Mouse (Mus musculus) cerebellum, adult 9-10 months (tissue): ENCODE data around the gene Phykpl.
"Not testable (repeated sequence)": the region's sequence is repeated elsewhere in the genome, so short reads cannot be mapped to it uniquely, and the experiment has no call there.

Source experiments
- DNase-seq: peaks from one replicate; pipeline ENCODE4 v3.0.0; 2022

Gene Phykpl

DNA sequence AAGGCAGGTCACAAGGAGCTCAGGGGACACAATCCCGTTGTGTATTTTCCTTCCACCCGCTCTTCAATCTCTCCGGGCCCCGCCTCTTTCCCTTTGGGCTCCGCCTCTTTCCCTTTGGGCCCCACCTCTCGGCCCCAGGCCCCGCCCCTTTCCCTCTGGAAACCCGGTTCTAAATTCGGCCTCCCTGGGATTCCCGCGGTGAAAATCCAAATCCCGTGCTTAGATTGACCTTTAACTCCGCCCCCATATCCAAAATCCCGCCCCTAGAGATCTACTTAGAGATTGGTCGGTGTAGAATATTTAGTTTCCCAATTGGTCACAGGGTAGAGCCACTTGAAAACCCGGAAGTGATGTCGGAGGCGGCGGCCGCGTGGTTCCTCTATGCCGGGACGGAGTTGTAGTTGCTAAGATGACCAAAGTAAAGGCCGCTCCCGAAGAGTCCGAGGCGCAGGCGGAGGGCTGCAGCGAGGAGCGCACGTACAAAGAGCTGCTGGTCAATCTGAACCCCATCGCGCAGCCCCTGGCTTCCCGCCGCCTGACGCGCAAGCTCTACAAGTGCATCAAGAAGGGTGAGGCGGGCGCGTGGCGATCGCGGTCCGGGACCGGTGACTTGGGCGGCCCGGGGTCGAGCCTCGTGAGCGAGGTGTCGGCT lies 35.0 kb downstream of the Phykpl start, which contains the start of gene Nhp2:
Gene Nhp2, plus strand, starts transcription at position 327 of the 652 bp plus-strand sequence.
- peak; percentile 98 for DNase-seq

DNA sequence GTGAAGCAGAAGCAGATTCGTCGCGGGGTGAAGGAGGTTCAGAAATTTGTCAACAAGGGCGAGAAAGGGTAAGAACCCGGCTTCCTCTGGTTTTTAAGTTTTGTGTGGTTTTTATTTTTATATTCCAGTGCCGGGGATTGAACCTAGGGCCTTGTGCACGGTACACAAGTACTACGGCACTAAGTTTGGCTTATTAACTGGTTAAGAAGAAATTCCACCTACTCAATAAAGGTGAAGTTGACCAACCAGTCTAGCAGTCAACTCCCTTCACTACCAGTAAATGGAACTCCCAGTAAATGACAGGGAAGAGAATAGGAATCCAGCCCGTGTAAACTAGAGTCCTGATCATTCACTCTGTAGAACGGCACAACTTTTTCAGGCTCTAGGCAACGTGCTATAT lies 35.5 kb downstream of the Phykpl start:
- DNase-seq, result no peak

DNA sequence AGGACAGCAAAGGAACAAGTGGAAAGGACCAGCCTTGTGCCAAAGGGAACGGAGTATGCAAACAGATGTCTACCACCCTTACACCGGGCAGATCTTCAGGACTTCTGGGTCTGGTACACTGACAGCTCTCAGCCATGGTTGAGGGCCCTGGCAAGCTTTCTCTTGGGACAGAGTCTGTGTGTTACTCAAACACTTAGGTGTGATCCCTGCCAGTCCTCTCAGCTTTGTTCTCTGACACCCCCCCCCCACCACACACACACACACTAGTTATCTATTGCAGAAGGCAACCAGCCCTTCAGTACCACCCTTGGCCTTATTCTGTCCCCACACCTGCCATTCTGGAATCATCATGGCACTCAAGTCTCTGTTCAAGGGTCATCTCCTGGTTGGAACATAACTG lies 37.2 kb downstream of the Phykpl start:
- no peak for DNase-seq

DNA sequence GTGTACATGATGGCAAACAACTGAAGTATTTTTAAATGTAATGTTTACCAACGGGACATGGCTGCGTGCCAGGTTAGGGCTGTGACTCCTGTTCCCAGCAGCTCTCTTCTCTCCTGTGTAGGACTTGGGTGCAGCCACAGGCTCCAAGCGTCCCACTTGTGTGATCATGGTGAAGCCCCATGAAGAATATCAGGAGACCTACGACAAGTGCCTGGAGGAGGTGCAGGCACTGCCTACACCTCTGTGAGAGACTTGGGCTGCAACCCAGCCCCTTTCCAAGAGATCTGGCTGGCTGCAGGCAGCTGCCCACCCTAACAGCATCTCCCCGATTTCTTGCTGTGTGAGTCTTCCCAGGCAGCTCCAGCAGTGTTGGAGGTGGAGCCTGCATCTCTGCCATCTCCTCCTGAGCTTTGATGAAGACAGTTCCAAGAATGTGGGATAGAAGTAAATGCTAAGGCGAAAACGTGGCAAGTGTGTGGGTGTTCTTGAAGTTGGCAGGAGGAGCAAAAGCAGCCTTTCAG lies 38.5 kb downstream of the Phykpl start:
- no peak for DNase-seq

DNA sequence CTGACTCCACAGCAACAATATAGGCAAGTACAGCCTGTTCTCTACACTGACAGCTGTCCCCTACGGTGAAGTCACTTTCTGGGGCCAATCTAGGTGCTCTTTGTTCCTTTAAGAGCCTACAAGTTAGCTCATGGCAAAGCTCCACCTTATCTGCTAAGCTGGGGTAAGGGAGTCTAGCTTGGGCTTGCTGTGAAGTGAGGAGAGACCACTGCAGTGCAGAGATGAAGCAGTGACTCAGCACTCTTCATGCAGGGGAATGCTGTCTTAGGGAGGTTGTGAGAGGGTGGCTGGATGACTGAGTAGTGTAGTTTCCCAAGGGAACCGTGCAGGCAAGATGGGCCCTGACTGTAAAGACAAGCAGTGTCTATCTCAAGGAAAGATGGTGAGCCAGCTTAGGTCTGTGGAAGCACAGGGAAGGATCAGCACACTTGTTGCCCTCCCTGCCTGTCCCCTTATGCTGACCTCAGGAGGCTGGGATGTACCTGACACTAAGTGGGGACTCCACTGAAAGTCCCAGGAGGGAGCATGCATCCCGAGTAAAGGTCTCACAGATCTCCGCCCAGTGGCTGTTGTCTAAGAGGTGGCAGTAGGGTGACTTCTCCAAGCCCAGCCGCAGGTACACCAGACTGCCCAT lies 40.7 kb downstream of the Phykpl start:
- no peak for DNase-seq

DNA sequence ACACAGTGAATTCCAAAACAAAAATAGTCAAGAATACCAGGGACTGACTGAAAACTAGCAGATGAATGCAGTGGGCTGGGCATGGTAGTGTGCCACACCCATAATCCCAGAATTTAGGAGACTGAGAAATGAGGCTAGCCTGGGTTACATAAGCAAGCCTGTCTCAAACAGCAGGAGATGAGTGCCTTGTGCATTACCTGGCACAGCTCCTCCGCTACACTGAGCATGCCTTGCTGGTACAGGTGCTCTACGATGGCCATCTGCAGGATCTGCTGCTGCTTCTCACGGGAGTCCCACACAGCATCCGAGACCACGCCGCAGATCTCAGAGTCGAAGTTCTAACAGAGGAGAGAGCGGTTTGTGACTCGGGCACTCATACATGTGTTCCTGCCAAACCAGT lies 42.9 kb downstream of the Phykpl start:
- peak; percentile 68 for DNase-seq

DNA sequence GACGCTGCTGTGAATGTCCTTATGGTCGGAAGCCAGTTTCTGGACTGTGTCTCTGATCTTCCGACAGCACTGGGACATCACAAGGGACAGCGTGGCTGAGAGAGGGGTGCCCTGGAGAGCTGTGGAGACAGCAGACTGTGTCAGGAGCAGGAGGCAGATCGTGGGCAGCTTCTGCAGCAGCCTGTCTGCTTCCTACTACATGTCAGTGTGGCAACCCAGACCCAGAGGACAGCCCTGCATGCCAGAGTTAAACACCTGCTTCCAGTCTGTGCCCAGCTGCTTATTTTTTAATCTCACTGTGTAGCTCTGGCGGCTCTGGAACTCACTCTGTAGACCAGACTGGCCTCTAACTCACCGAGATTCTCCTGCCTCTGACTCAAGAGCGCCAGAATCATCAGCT lies 43.4 kb downstream of the Phykpl start:
- DNase-seq, result no peak

DNA sequence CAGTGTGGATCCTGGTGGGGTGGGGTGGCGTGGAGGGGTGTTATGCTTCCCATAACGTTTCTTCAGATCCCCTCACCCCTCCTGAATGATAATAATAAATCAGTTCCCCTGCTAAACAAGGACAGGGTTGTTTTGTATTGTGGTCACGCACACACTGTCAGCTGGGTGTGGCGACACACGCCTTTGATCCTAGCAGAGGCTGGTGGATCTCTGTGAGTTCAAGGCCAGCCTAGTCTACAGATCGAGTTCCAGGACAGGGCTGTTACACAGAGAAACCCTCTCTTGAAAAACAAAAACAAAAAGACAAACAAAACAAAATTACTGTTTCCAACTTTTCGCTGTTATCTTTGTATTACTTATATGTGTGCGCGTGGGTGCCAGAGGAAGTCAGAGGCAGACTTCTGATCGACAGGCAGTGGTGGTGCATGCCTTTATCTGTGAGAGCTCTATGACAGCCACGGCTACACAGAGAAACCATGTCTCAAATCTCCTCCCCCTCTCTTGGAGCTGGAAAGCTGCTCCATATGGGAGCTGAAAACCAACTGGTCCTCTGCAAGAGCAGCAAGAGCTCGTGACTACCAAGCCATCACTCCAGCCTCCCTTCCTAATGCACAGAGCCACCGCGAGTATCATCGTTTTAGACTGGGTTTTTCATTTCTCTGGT lies 45.2 kb downstream of the Phykpl start:
- no peak for DNase-seq

DNA sequence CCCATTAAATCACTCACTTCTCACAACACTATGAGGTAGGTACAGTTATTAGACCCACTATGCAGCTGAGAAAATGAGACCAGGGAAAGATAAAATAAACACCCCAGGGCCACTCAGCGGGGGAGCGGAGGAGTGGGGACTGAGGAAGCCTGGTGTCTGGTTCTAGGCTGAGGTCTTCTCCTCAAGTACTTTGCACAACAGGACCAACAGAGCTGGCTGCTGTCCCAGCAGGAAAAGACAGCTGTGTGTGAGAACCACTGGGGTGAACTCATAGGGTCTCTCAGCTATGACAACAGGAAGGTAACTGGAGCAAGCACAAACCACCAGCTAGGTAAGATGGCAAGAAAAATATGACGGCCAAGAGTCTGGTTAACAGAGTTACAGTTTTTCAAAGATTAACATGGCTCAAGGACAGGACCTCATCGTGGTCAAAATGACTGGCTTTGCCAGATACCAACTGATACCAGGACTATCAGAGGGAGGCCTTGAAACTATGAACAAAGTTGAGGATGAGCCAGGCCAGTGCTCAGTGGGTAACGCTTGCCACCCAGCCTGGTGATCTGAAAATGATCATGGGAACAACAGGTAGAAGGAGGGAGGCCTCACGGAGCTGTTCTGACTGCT lies 47.7 kb downstream of the Phykpl start:
- no peak for DNase-seq

DNA sequence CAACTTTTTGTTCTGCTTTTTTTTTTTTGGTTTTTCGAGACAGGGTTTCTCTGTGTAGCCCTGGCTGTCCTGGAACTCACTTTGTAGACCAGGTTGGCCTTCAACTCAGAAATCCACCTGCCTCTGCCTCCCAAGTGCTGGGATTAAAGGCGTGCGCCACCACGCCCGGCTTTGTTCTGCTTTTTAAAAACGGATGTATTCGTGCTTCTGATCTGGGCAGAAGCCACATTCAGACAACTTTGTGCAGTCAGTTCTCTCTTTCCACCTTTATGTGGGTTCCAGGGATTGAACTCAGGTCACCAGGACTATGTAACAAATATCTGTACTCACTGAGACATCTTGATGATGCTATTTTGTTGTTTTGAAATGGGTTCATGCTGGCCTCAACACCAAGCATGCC lies 48.6 kb downstream of the Phykpl start:
- not testable (repeated sequence) for DNase-seq

DNA sequence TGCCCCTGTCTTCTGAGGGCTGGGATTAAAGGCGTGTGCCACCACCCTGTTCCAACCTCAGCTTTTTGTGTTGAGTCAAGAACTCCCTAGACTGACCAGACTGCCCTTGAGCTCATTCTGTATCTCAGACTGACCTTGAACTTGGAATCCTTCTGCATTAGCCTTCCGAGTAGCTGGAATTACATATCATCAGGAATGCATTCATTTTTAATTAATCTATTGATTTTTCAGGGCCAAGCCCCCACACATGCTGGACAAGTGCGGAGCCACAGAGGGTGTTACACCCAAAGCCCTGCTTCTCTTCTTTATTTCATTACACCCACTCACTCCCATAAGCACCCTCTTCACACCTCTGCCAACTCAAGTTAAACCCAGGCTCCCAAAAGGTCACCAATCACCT lies 49.2 kb downstream of the Phykpl start:
- DNase-seq, result no peak

DNA sequence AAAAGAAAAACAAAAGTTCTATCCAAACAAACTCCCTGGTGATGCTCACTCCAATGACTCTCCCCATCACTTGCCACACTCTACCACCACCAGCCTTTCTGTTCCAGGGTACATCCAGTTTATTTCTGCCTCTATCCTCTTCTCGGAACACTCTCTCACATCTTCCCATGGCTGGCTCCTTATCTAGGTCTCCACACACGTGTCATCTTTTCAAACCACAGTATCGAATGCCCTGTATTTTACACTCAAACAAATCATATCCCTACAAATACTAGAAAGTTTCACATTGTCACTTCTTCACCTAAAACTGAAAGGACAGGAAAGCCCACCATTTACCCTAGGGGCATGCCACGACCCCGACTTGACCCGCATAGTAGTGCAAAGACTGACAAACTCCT lies 50.6 kb downstream of the Phykpl start:
- no peak for DNase-seq

DNA sequence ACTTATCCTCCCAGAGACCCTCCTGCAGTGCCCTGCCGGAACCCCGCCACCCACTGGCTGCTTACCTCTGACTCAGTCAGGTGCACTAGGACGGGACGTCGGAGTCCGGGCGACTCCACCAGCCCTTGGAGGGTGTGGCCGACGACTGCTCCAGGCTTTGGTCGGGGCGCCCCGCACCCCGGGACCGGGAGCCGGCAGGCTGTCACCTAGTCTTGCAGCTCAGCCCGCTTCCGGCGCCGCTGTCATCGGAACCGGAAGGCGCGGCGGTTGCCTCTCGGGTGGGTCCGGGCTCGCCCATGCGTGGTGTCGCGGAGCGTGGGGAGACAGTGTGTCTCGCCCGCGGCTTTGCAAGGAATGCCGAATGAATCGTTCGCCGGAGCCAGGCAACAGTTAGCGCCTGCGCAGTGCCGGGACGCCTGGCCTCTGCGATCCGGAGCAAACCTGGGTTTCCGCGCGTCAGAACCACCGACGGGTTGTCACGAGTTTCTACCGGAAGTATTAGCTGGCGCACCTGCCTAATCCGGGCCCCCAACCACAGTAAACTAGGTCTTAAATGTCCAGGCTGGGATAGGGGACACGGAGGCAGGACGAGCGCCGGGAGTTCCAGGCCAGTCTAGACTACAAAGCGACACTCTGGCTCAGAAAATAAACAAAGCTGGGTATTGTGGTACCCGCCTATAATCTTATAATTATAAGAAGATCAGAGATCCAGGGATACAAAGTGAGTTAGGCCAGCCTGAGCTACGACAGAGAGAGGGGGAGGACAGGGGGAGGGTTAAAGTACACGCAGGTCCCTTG lies 51.2 kb downstream of the Phykpl start, which contains the start of gene Rmnd5b:
Gene Rmnd5b, minus strand, starts transcription at position 372 of the 798 bp plus-strand sequence.
- peak; percentile 90 for DNase-seq

DNA sequence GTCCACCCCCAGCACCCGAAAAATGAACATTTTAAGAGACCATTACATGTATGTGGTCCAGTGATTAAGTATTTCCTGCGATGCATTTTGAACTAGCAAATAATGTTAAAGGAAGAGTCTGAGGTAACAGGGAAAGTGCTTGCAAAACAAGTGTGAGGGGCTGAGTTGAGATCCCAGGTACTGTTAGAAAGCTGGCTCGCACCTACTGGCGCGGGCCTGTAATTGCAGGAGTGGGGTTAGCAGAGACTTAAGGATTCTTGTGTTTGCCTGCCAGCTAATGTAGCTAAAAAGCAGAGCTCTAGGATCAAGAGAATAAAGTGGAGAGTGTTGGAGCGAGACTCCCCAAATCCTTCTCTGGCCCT lies 51.7 kb downstream of the Phykpl start:
- peak; percentile 76 for DNase-seq

DNA sequence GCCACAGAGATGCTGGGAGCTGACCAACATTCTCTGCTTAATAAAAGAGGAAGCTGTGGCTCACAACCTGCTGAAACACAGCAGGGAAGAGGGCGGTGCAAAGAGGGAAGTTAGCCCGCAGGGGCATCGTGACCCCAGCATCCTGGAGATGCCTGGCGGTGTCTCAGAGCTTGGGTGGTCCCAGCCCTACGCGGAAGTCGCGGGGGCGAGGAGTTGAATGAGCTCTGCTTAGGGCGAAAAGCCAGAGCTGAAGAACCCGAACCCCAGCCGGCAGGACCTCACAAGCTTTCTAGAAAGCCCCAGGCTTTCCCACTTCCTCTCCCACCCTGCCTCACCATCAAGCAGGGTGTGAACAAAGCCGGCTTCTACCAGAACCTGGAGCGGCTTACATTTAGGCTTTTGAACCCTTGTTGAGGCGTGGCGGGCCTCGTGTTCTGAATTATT lies 53.4 kb downstream of the Phykpl start:
- DNase-seq, result no peak

DNA sequence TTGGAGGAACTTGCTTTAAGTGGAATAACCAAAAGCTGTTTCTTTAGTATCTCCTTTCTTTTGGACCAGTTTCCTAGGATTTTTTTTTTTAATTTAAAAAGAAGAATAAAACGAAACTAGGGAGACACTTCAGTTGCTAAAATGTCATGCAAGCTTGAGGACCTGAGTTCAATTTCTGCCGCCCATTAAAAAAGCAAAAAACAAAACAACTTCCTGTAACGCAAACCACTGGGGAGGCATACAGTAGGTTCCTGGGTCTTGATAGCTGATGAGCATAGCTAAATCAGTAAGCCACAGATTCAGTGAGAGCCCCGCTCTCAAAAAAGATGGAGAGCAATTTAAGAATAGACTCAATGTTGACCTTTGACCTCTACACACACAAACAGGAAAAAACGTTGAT lies 53.9 kb downstream of the Phykpl start:
- peak; percentile 8 for DNase-seq

DNA sequence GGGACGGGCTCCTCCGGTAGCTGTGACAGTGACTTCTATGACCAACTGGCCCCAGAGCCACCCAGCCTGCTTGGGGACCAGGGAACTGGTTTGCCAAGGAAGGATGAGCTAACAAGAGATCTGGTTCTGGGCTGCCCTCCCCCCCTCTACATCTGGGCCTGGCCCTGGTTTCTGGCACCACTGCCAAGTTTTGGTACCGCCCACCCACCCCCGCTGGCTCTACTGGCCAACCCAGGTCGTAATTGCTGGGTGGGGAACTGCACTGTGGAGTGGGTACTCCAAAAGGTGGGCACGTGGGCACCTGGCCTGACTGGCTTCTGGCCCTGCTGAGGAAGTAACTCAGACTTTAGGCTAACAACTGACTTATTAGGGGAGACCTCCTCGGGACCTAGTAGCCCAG lies 56.2 kb downstream of the Phykpl start:
- peak; percentile 17 for DNase-seq

DNA sequence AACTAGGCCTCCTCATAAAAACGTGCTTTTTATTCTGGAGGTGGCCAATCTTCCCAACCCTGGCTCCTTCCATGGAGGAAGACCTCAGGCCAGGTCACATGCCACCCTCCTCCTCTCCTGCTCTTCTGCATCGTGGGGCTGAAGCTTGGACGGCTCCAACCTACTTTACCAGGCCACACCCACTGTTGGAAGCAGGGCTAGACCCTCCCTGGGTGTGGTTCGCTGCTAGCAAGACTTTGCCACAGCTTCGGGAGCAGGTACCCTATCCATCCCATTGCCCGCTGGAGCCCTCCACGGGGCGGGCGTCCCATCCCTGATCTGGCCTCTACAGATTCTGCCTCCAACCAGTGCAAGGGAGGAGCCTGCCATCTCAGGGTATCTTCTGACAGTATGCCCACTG lies 58.6 kb downstream of the Phykpl start:
- peak; percentile 41 for DNase-seq

DNA sequence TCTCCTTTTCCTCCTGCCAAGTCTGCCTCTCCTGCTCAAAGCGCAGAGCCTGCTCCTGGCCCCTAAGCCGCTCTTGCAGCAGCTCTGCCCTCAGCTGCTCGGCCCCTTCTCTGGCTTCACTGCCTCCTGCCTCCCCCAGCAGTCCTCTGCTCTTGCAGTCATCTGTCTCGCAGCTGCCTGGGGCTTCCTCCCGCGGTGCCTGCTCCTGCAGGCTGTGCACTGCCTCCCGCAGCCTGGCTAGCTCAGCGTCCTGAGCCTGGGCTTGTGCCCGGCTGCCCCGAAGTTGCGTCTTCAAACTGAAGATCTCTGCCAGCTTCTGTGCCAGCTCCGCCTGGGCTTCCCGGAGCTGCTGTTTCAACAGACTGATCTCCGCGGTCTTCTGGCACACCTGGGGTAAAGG lies 59.2 kb downstream of the Phykpl start:
- DNase-seq, result peak; percentile 60

DNA sequence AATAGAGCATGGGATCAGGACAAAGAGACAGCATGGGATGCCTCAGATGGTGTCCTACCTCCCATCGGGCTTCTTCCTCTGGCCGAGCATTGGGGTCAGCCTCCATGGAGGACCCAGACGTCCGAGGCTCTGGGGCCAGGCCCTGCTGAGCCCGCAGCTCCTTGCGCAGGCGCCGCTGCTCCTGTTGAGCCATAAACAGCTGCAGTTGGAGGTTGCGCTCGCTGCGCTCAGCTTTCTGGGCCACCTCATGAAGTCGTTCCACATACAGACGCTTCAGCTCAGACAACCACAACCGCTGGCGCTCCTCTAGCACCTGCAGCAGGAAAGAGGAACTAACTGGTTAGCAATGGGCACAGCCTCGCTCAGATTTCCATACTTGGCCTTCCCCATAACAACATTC lies 59.7 kb downstream of the Phykpl start:
- peak; percentile 8 for DNase-seq

DNA sequence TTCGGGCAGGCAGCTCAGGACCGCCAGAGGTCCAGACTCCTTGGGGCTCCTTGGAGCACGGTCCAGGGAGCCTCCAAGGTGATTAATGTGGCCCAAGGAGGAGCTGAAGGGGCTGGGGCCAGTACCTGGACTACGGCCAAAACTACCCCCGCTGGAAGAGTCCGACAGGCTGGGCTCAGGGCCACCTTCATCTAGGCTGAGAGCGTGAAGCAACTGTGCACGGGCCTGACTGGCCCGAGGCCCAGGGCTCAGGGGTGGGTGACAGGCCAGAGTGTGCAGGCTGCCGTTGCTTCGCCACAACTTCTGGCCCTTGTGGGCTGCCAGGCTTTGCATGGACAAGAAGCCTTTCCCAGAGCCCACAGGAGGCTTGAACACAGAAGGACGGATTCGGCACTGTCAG lies 60.7 kb downstream of the Phykpl start:
- peak; percentile 23 for DNase-seq

DNA sequence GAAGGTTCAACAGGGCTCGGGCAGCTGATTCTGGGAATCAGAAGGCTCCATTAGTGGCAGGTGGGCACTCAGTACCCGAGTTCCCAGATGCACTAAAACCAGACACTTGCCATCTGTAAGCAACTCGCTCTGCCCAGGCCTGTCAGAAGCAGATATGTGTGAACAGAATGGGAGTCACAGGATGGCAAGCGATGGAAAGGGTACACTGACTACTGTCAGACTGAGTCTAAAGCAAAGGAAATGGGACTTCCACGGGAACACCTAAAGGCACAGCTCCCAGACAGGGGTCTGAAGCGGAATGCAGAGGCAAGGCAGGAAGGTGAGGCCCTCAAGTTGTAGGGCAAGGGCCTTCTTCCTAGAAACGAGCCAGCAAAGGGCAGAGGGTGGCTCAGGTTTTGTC lies 61.7 kb downstream of the Phykpl start:
- DNase-seq, result no peak
